Mouse (Mus musculus) kidney, postnatal 0 days (tissue): ENCODE measurements around the gene Vegfa. TPM values are rescaled to one million over a fixed set of nuclear protein-coding genes. Genes with fewer than 3 reads are reported as not detected.

Source experiments
- ATAC-seq: fragments of 200-750 bp; cut with Nextera tagmentation; replicated peaks from 2 replicates; pipeline ENCODE4 v1.8.0; 2017; ENCODE audit warnings: low read depth, moderate number of reproducible peaks, moderate TSS enrichment, moderate library complexity; ENCODE audit not compliant: low FRiP score
- DNase-seq: peaks from one replicate; pipeline ENCODE4 v3.0.0-alpha.2; 2016; ENCODE audit warnings: low spot score
- H3K27ac ChIP-seq: fragments of 300-500 bp; sonication (generic); 2 replicates; pipeline ENCODE4 v1.5.1; 2014; ENCODE audit warnings: mild to moderate bottlenecking
- H3K27me3 ChIP-seq: fragments of 300-500 bp; sonication (generic); 2 replicates; pipeline ENCODE4 v1.6.1; 2014; ENCODE audit warnings: low read length, mixed read lengths; ENCODE audit not compliant: insufficient read depth
- H3K36me3 ChIP-seq: fragments of 300-500 bp; sonication (generic); 2 replicates; pipeline ENCODE4 v1.6.1; 2014; ENCODE audit warnings: low read length, mixed read lengths; ENCODE audit not compliant: insufficient read depth
- H3K4me1 ChIP-seq: fragments of 300-500 bp; sonication (generic); replicated peaks from 2 replicates; pipeline ENCODE4 v1.6.1; 2014; ENCODE audit warnings: antibody characterized with exemption, low read length, mixed read lengths; ENCODE audit not compliant: insufficient read depth
- H3K4me2 ChIP-seq: fragments of 300-500 bp; sonication (generic); 2 replicates; pipeline ENCODE4 v1.6.1; 2014; ENCODE audit warnings: mild to moderate bottlenecking, low read length, moderate library complexity, mixed read lengths
- H3K4me3 ChIP-seq: fragments of 300-500 bp; sonication (generic); replicated peaks from 2 replicates; pipeline ENCODE4 v1.5.1; 2014; ENCODE audit warnings: low read depth, low read length
- H3K9ac ChIP-seq: fragments of 300-500 bp; sonication (generic); 2 replicates; pipeline ENCODE4 v1.6.1; 2014; ENCODE audit warnings: low read depth, low read length
- H3K9me3 ChIP-seq: fragments of 300-500 bp; sonication (generic); replicated peaks from 2 replicates; pipeline ENCODE4 v1.6.1; 2016; ENCODE audit warnings: low read length, inconsistent platforms, mixed read lengths
- CTCF ChIP-seq: IDR thresholded peaks from 2 replicates; pipeline ENCODE4 v1.5.1; 2016; ENCODE audit warnings: antibody characterized with exemption, low read depth, mild to moderate bottlenecking, moderate library complexity
- WGBS: fragments of 180-500 bp; shearing (Covaris S2); extraction: QIAGEN DNeasy Blood & Tissue Kit; methylation state at CpG from one replicate; pipeline ENCODE4 v1.1.7; 2014; 5-methylcytosine and 5-hydroxymethylcytosine counted together
- polyA plus RNA-seq: library from polyadenylated mRNA; unstranded; fragments of >200 nt; fragmentation: Nextera tagmentation; extraction: Ambion mirVana; gene quantifications from 2 replicates; pipeline ENCODE4 v1.2.1, GENCODE M21; 2015

Vegfa gene
- polyA plus RNA-seq, 1 experiment from 2014 or later = 6.3 TPM

DNA sequence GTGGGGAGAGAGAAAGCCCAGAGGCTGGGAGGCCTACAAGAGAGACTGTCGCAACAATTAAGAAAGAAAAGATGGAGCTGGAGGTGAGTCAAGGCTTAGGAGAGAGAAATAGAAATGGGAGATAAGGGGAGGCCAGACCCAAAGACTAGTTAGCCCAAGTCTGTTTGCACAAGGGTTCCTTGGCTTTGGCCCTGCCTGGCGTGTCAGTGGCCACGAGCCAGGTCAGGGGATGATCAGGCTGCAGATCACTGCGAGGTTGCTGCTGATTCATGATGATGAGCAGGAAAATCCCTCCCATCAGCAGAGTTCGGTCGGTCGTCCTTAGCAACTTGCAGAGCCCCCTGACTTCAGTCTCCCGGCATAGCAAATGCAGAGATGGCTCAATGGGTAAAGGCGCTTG is 37.9 kb upstream of the Vegfa start:
- H3K4me2 ChIP-seq = no peak overlapping the region
- ATAC-seq = no peak
- H3K9ac ChIP-seq = no peak overlapping the region
- peaks cover 14% of the 10 kb centered on the region for H3K4me1 ChIP-seq
- H3K4me3 ChIP-seq = no peak overlapping the region
- no peak for DNase-seq
- no peaks in the 10 kb centered on the region for H3K9me3 ChIP-seq
- TF ChIP-seq CTCF = no peak
- WGBS = 70% methylated on average over 9 of the region's 9 CpGs
- H3K27ac ChIP-seq = no peak overlapping the region
- H3K36me3 ChIP-seq = no peaks in the 10 kb centered on the region
- H3K27me3 ChIP-seq = no peaks in the 10 kb centered on the region

GRCm38 (mm10) chr17:46063974-46064312 is 31.8 kb upstream of the Vegfa start:
- Histone ChIP-seq H3K4me3 (no peak overlapping the region), H3K27me3 (no peaks in the 10 kb centered on the region), H3K9ac (no peak overlapping the region), H3K4me1 (peaks cover 11% of the 10 kb centered on the region), H3K27ac (no peak overlapping the region), H3K36me3 (no peaks in the 10 kb centered on the region), H3K9me3 (no peaks in the 10 kb centered on the region), H3K4me2 (no peak overlapping the region)
- TF ChIP-seq CTCF = no peak
- DNase-seq (no peak), ATAC-seq (no peak; the same call in 1 of the 2 replicates)
- WGBS = 34% methylated on average over 6 of the region's 6 CpGs

DNA sequence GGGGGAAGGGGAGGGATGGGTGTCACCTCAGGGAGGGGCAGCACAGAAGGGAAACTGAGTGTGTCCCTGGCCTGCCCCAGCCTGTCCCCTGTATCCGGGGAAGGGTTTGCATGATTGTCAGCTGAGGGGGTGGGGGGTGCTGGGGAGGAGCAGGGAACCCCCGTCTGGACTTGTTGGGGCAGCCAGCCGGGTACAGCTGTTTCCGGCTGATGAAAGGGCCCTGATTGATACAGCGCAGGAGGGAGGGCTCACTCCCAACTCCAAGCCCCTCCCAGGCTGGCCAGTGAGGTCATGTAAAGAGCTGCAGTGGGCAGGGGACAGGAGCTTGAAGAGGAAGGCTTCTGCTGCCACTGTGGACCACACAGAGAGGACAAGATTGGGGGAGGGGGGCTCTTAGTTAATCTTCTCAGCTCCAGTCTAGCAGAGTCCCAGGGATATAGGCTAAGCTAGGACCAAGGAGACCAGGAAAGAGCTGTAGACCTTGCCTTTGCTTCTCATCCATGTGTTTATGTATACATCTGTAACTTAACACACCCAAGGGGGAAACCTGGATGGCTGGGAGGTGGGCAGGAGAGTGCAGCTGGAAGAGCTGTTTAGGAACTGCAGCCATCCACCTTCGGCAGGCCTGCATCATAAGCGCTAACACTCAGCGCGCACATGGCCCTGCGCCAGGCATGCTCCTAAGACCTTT is 31.3 kb upstream of the Vegfa start:
- Histone ChIP-seq H3K4me2 (no peak overlapping the region), H3K9ac (no peak overlapping the region), H3K36me3 (no peaks in the 10 kb centered on the region), H3K4me1 (peaks cover 11% of the 10 kb centered on the region), H3K4me3 (no peak overlapping the region), H3K27me3 (no peaks in the 10 kb centered on the region), H3K9me3 (no peaks in the 10 kb centered on the region), H3K27ac (peak overlapping the region; percentile 10; the same call in 1 of the 2 replicates)
- TF ChIP-seq CTCF = no peak
- DNase-seq = peak; percentile 61
- WGBS = 12% methylated on average over 10 of the region's 10 CpGs
- peak; percentile 73 for ATAC-seq

DNA sequence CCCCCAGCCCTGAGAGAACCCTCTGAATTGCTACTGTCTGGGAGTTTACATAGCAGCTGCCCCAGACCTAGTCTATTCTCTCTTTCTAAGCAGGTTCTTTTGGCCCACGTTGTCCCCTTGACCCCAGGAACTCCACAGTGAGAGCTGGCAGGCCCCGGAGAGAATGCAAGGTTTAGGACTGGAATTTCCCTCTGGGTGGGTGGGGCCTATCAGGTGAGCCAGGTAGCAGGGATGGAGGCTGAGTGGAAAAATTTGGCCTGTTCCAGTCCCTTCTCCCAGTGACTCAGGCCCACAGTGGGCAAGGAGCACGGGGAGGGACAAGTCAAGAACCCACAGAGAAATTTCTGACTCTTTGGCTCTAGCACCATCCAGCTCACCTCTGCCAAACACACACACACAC is 28.1 kb upstream of the Vegfa start:
- DNase-seq (no peak), ATAC-seq (no peak)
- no peak overlapping the region for H3K4me2 ChIP-seq
- H3K4me1 ChIP-seq = peaks cover 11% of the 10 kb centered on the region
- H3K9ac ChIP-seq = 0 out of 2 replicates have a peak overlapping the region, but pooled peaks have one; percentile 27
- no peak overlapping the region for H3K27ac ChIP-seq
- WGBS = 44% methylated on average over 3 of the region's 3 CpGs
- no peaks in the 10 kb centered on the region for H3K27me3 ChIP-seq
- H3K4me3 ChIP-seq = no peak overlapping the region
- H3K36me3 ChIP-seq = no peaks in the 10 kb centered on the region
- TF ChIP-seq CTCF = no peak
- no peaks in the 10 kb centered on the region for H3K9me3 ChIP-seq

DNA sequence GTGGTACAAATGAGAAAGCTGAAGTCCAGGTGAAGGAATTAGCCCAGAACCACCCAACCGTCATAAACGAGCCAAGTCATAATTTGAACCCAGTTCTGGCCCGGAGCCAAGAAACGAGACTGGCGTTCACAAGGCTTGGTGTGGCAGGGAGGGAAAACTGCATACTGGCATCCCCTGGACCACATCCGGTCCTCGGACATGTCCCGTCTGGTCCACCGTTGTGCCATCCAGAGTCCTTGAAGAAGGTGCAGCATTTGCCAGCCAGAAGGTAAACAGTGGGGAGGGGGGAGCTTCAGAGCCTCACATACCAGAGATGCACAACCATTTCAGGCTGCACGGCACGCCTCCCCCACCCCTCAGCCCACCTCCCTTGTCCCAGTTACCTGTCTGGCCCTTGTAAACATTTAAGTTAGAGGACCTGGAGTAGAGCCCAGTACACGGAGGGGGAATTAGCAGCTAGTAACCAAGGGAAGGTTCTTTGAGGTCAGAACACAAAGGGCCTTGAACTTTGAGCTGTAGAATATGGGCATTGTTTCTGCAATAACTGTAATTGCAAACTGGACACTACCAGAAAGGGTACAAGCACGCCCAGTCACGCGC is 27.2 kb upstream of the Vegfa start:
- Histone ChIP-seq H3K4me1 (peaks cover 11% of the 10 kb centered on the region), H3K27ac (no peak overlapping the region), H3K4me3 (no peak overlapping the region), H3K27me3 (no peaks in the 10 kb centered on the region), H3K9me3 (no peaks in the 10 kb centered on the region), H3K36me3 (no peaks in the 10 kb centered on the region), H3K9ac (no peak overlapping the region), H3K4me2 (no peak overlapping the region)
- ATAC-seq (no peak), DNase-seq (no peak)
- no peak for TF ChIP-seq CTCF
- WGBS = 62% methylated on average over 15 of the region's 15 CpGs

DNA sequence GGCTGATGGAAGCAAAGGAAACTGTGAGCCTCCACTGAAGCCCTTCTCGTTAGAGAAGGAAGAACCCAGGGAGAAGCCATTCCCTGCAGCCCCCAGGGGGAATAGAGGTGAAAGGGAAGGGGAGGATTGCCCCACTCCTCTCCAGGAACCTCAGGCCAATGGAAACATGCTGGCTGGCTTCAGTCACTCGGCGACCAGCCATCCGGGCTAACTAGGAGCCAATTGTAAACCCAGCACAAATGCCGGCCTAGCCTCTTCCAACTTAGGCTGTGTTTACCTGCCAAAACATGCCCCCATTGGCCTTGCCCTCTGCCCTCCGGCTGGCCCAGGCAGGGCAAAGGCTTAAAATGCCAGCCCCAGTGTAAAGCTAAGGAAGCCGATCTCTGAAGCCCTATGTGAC is 24.1 kb upstream of the Vegfa start:
- 63% methylated on average over 7 of the region's 7 CpGs for WGBS
- ATAC-seq = no peak

More for the DNA sequence above, 24.1 kb upstream of the Vegfa start:
- Histone ChIP-seq H3K4me1 (no peaks in the 10 kb centered on the region), H3K27ac (no peak overlapping the region), H3K4me3 (no peak overlapping the region), H3K9ac (no peak overlapping the region), H3K36me3 (no peaks in the 10 kb centered on the region), H3K27me3 (no peaks in the 10 kb centered on the region), H3K4me2 (no peak overlapping the region), H3K9me3 (no peaks in the 10 kb centered on the region)
- no peak for TF ChIP-seq CTCF
- DNase-seq = no peak
